Mouse (Mus musculus) heart, adult 18-20 months (tissue): ENCODE data around the gene Coch. TPM values are rescaled to one million over a fixed set of nuclear protein-coding genes. Genes with fewer than 3 reads are reported as not detected.
"Not testable (repeated sequence)": the region's sequence is repeated elsewhere in the genome, so short reads cannot be mapped to it uniquely, and the experiment has no call there.

ENCODE experiments used
- DNase-seq, 2 experiments: peaks; one replicate each; pipeline ENCODE4 v3.0.0; 2021 to 2022; ENCODE audit warnings: mixed read lengths in 1 of 2
- total RNA-seq, 2 experiments: library from RNA; stranded (reverse); gene quantifications; 2 replicates each; pipeline ENCODE4 v1.2.3; 2021

Gene Coch
- total RNA-seq, 2 experiments from 2014 or later = 0.20 to 0.44 TPM

- no peak for DNase-seq
Measured at GRCm38 (mm10) chr12:51641871-51642270, 48.7 kb downstream of the Coch start.

DNA sequence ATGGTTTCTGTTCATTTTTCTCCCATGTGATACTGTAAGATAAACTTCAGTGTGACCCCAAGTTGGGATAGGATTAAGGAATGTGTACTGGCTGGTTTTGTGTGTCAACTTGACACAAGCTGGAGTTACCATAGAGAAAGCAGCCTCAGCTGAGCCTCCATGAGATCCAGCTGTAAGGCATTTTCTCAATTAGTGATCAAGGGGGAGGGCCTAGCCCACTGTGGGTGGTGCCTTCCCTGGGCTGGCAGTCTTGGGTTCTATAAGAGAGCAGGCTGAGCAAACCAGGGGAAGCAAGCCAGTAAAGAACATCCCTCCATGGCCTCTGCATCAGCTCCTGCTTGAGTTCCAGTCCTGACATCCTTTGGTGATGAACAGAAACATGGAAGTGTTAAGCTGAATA is 56.3 kb downstream of the Coch start:
- not testable (repeated sequence) for DNase-seq

Other genes with a start within 250 kb of the Coch start
- gene G2e3, start 245.3 kb upstream of the Coch start, total RNA-seq = 1 to 10 TPM; 2.2 to 2.8 TPM
- 10 to 100 TPM; 21.1 to 23.9 TPM for gene Scfd1, start 215.8 kb upstream of the Coch start, total RNA-seq
- 10 to 100 TPM; 59.1 to 60.9 TPM for gene Ap4s1, start 97.7 kb downstream of the Coch start, total RNA-seq
- 100 to 1,000 TPM; 102 to 109 TPM for gene Strn3, start 98.6 kb downstream of the Coch start, total RNA-seq
- gene Hectd1, start 236.2 kb downstream of the Coch start, total RNA-seq = 10 to 100 TPM; 78.2 to 80.3 TPM